Mouse (Mus musculus) embryonic fibroblast, embryonic 13.5 days (primary cell): Measurements from ENCODE around the gene Auts2.

Experiments
- CTCF ChIP-seq: IDR thresholded peaks from 2 replicates; pipeline ENCODE4 v1.5.1; 2011; ENCODE audit warnings: mild to moderate bottlenecking, control low read depth, low read length, moderate library complexity, borderline replicate concordance; ENCODE audit not compliant: insufficient read depth
- POLR2A ChIP-seq: IDR thresholded peaks from 2 replicates; pipeline ENCODE4 v1.6.1; 2011; ENCODE audit warnings: low read depth, mild to moderate bottlenecking, control low read depth, low read length, moderate library complexity

- no peak for TF ChIP-seq POLR2A
- TF ChIP-seq CTCF, result no peak
Observed at GRCm38 (mm10) chr5:132450071-132450470, 93.1 kb downstream of the Auts2 start.
